Mouse (Mus musculus): Measurements from ENCODE around the gene Lca5. TPM values are rescaled to one million over a fixed set of nuclear protein-coding genes. Genes with fewer than 3 reads are reported as not detected.

The Lca5 gene
- total RNA-seq, 2 experiments from 2014 or later: 14.3 to 18.2 TPM

- DNase-seq (ENCODE audit: low spot score in 2 of 2): no peak
Observed at GRCm38 (mm10) chr9:83391996-83392395, 48.9 kb downstream of the Lca5 start.

GRCm38 (mm10) chr9:83389570-83389969, 51.4 kb downstream of the Lca5 start:
- DNase-seq (ENCODE audit: low spot score in 2 of 2): no peak

- no peak for DNase-seq (ENCODE audit: low spot score in 2 of 2)
Observed at GRCm38 (mm10) chr9:83386264-83386855, 54.6 kb downstream of the Lca5 start.

- no peak for DNase-seq (ENCODE audit: low spot score in 2 of 2)
Observed at GRCm38 (mm10) chr9:83385301-83385700, 55.6 kb downstream of the Lca5 start.

GRCm38 (mm10) chr9:83383235-83383634, 57.7 kb downstream of the Lca5 start:
- DNase-seq (ENCODE audit: low spot score in 2 of 2): no peak

GRCm38 (mm10) chr9:83382775-83383174, 58.2 kb downstream of the Lca5 start:
- no peak for DNase-seq (ENCODE audit: low spot score in 2 of 2)

GRCm38 (mm10) chr9:83381317-83381716, 59.6 kb downstream of the Lca5 start:
- no peak for DNase-seq (ENCODE audit: low spot score in 2 of 2)

GRCm38 (mm10) chr9:83379661-83380060, 61.3 kb downstream of the Lca5 start:
- DNase-seq (ENCODE audit: low spot score in 2 of 2): no peak

GRCm38 (mm10) chr9:83377132-83377531, 63.8 kb downstream of the Lca5 start:
- no peak for DNase-seq (ENCODE audit: low spot score in 2 of 2)

- DNase-seq (ENCODE audit: low spot score in 2 of 2): no peak
Observed at GRCm38 (mm10) chr9:83375522-83376176, 65.3 kb downstream of the Lca5 start.

- DNase-seq (ENCODE audit: low spot score in 2 of 2): no peak
Observed at GRCm38 (mm10) chr9:83370907-83371306, 70.0 kb downstream of the Lca5 start.

- DNase-seq (ENCODE audit: low spot score in 2 of 2): peak; percentile 53 to 57
Observed at GRCm38 (mm10) chr9:83368234-83368633, 72.7 kb downstream of the Lca5 start.

- DNase-seq (ENCODE audit: low spot score in 2 of 2): no peak
Observed at GRCm38 (mm10) chr9:83355802-83356201, 85.1 kb downstream of the Lca5 start.

GRCm38 (mm10) chr9:83353316-83353715, 87.6 kb downstream of the Lca5 start:
- DNase-seq (ENCODE audit: low spot score in 2 of 2): no peak

- peak in 1 of 2 experiments; percentile 20 for DNase-seq (ENCODE audit: low spot score in 2 of 2)
Observed at GRCm38 (mm10) chr9:83351171-83351570, 89.8 kb downstream of the Lca5 start.

- peak; percentile 16 to 46 for DNase-seq (ENCODE audit: low spot score in 2 of 2)
Observed at GRCm38 (mm10) chr9:83350613-83351012, 90.3 kb downstream of the Lca5 start.

- no peak for DNase-seq (ENCODE audit: low spot score in 2 of 2)
Observed at GRCm38 (mm10) chr9:83349905-83350304, 91.0 kb downstream of the Lca5 start.

- DNase-seq (ENCODE audit: low spot score in 2 of 2): peak; percentile 22 to 40
Observed at GRCm38 (mm10) chr9:83349504-83349903, 91.4 kb downstream of the Lca5 start.

GRCm38 (mm10) chr9:83347521-83347920, 93.4 kb downstream of the Lca5 start:
- DNase-seq (ENCODE audit: low spot score in 2 of 2): no peak

GRCm38 (mm10) chr9:83342491-83343370, 98.2 kb downstream of the Lca5 start:
- no peak for DNase-seq (ENCODE audit: low spot score in 2 of 2)
